Mouse (Mus musculus) left cerebral cortex, adult 18-20 months (tissue): ENCODE measurements around the gene Gm19668. TPM values are rescaled to one million over a fixed set of nuclear protein-coding genes. Genes with fewer than 3 reads are reported as not detected.
"Not testable (repeated sequence)": the region's sequence is repeated elsewhere in the genome, so short reads cannot be mapped to it uniquely, and the experiment has no call there.

Source experiments
- DNase-seq, 2 experiments: peaks; one replicate each; pipeline ENCODE4 v3.0.0; 2021 to 2022; ENCODE audit warnings: low spot score in 2 of 2, mixed read lengths in 1 of 2
- total RNA-seq, 2 experiments: library from RNA; stranded (reverse); gene quantifications; 2 replicates each; pipeline ENCODE4 v1.2.3; 2021

The Gm19668 gene
- total RNA-seq, 2 experiments from 2014 or later: not detected

GRCm38 (mm10) chr10:77771225-77771624 lies 27.7 kb downstream of the Gm19668 start, which contains the start of gene Gm3238:
Gm3238 (minus strand) TSS chr10:77771325.
- not testable (repeated sequence) for DNase-seq

GRCm38 (mm10) chr10:77769727-77770126 lies 29.2 kb downstream of the Gm19668 start:
- DNase-seq: no peak

- DNase-seq: not testable (repeated sequence)
Measured at GRCm38 (mm10) chr10:77759582-77759981, 39.4 kb downstream of the Gm19668 start, which contains the start of gene Gm3233. Gm3233 (minus strand) TSS chr10:77759682.

GRCm38 (mm10) chr10:77753448-77753847 lies 45.5 kb downstream of the Gm19668 start:
- DNase-seq: no peak

GRCm38 (mm10) chr10:77752312-77752711 lies 46.6 kb downstream of the Gm19668 start:
- DNase-seq: not testable (repeated sequence)

- DNase-seq: not testable (repeated sequence)
Measured at GRCm38 (mm10) chr10:77751254-77751653, 47.7 kb downstream of the Gm19668 start, which contains the start of gene Gm9736. Gm9736 (minus strand) TSS chr10:77751354.

GRCm38 (mm10) chr10:77750686-77751085 lies 48.2 kb downstream of the Gm19668 start:
- not testable (repeated sequence) for DNase-seq

Other genes starting within 250 kb of the Gm19668 start
- 10 to 100 TPM; 67.0 to 72.0 TPM for gene Pttg1ip, start 217.4 kb downstream of the Gm19668 start, total RNA-seq
- gene Sumo3, start 193.0 kb downstream of the Gm19668 start, total RNA-seq: 100 to 1,000 TPM; 165 to 172 TPM
- 10 to 100 TPM; 12.9 to 13.0 TPM for gene Gm49325, start 192.9 kb downstream of the Gm19668 start, total RNA-seq
- 10 to 100 TPM; 46.1 to 53.8 TPM for gene Ube2g2, start 176.9 kb downstream of the Gm19668 start, total RNA-seq
- gene Tspear, start 112.6 kb downstream of the Gm19668 start, total RNA-seq: under 1 TPM; 0.14 to 0.19 TPM
- gene Gm19402, start 108.4 kb downstream of the Gm19668 start, total RNA-seq: not detected
- gene Gm9508, start 101.9 kb downstream of the Gm19668 start, total RNA-seq: not detected
- gene Gm10272, start 92.5 kb downstream of the Gm19668 start, total RNA-seq: not detected
- not detected for gene Gm10024, start 87.7 kb downstream of the Gm19668 start, total RNA-seq
- not detected for gene Gm10142, start 83.3 kb downstream of the Gm19668 start, total RNA-seq
- gene Krtap12-1, start 78.5 kb downstream of the Gm19668 start, total RNA-seq: not detected
- gene Gm10100, start 72.6 kb downstream of the Gm19668 start, total RNA-seq: not detected
- not detected for gene Gm18596, start 56.5 kb downstream of the Gm19668 start, total RNA-seq
- gene Gm9736, start 47.8 kb downstream of the Gm19668 start, total RNA-seq: not detected
- not detected for gene Gm3233, start 39.5 kb downstream of the Gm19668 start, total RNA-seq
- not detected for gene Gm3238, start 27.8 kb downstream of the Gm19668 start, total RNA-seq
- not detected for gene Gm7138, start 22.2 kb downstream of the Gm19668 start, total RNA-seq
- not detected for gene Gm3250, start 16.6 kb downstream of the Gm19668 start, total RNA-seq
- not detected for gene Gm7137, start 10.9 kb downstream of the Gm19668 start, total RNA-seq
- gene Gm9639, start 4.1 kb downstream of the Gm19668 start, total RNA-seq: not detected
- not detected for gene Gm9507, start 12.7 kb upstream of the Gm19668 start, total RNA-seq
- gene Gm2696, start 15.5 kb upstream of the Gm19668 start, total RNA-seq: not detected
- not detected for gene Krtap10-4, start 28.0 kb upstream of the Gm19668 start, total RNA-seq
- gene Krtap10-10, start 36.8 kb upstream of the Gm19668 start, total RNA-seq: not detected
- not detected for gene Gm36176, start 47.7 kb upstream of the Gm19668 start, total RNA-seq
- gene Gm10318, start 53.7 kb upstream of the Gm19668 start, total RNA-seq: not detected
- not detected for gene Gm3285, start 62.8 kb upstream of the Gm19668 start, total RNA-seq
- gene Lrrc3, start 103.4 kb upstream of the Gm19668 start, total RNA-seq: 10 to 100 TPM in 1 of 2 experiments, 1 to 10 TPM in 1; 9.8 to 10.1 TPM
- gene Trpm2, start 171.4 kb upstream of the Gm19668 start, total RNA-seq: 10 to 100 TPM; 47.5 to 51.9 TPM
- 10 to 100 TPM; 33.9 to 36.1 TPM for gene 1810043G02Rik, start 179.4 kb upstream of the Gm19668 start, total RNA-seq
- 100 to 1,000 TPM; 147 TPM for gene Pfkl, start 210.9 kb upstream of the Gm19668 start, total RNA-seq
- gene Dnmt3l, start 242.8 kb upstream of the Gm19668 start, total RNA-seq: not detected
- gene Aire, start 244.5 kb upstream of the Gm19668 start, total RNA-seq: under 1 TPM in 1 of 2 experiments, not detected in 1; 0.28 TPM